Mouse (Mus musculus) gastrocnemius, adult 8-10 months (tissue): ENCODE results near the gene Rgs8. TPM values are rescaled to one million over a fixed set of nuclear protein-coding genes. Genes with fewer than 3 reads are reported as not detected.

Experiments
- DNase-seq, 2 experiments: peaks; one replicate each; pipeline ENCODE4 v3.0.0; 2022; ENCODE audit warnings: low spot score in 2 of 2
- total RNA-seq, 4 experiments: library from RNA; stranded (reverse); gene quantifications; 2 replicates each; pipeline ENCODE4 v1.2.4; 2022

Rgs8 gene
- not detected for total RNA-seq

DNA sequence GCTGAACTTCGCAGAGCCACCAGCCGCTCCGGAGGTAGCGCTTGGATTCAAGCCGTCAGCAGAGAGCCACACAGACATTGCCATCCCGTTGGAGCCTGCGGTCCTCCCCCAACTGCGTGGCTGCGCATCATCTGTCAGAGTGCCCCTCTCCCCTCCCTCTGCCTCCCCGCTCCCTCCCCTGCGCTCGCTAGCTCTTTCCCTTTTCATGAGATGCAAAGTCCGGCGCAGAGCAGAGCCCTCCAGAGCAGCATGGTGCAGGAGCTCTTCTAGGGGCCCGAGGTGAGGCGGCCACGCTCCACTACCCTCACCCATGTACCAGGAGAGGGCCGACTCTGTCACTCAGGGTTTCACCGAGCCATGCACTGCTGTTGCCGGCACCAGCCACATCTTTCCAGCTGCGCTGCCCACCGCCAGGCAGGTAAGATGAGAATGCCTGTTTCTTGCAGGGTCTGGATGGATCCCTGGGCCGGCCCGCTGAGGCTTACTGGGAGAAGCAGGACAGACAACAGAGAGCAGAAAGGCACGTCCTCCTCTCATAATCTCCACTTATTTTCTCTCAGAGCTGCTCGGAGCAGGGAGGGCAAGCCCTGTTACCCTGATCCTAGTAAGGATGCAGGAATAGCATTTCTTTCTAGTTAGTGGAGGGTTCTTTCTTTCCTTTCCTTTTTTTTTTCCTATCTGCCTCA is at the start of gene Rgs8:
Rgs8 (plus strand) TSS at position 88 of the 686 bp plus-strand sequence.
- no peak for DNase-seq

- no peak for DNase-seq
Observed at GRCm38 (mm10) chr1:153617340-153617830, 35.4 kb upstream of the Rgs8 start.

GRCm38 (mm10) chr1:153623036-153623435 is 29.8 kb upstream of the Rgs8 start:
- DNase-seq = no peak

DNA sequence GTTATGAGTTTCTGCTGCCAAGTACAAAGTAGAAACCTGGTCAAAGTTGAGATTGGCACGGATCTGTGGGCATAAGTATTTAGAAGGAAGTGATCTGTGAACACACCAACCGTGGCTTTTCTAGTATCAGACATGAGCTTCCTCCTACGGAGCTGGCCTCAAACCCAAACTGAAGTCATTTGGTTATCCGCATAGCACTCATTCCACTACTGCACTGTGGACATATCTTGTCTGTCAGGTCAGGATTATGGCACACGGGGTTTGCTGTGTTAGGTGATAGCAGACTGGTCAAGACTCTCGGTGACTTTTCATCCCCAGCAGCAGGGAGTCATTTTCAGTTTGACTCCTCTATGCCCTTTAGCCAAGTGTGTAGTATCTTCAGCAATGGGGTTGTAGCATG is 20.1 kb upstream of the Rgs8 start:
- DNase-seq = no peak

DNA sequence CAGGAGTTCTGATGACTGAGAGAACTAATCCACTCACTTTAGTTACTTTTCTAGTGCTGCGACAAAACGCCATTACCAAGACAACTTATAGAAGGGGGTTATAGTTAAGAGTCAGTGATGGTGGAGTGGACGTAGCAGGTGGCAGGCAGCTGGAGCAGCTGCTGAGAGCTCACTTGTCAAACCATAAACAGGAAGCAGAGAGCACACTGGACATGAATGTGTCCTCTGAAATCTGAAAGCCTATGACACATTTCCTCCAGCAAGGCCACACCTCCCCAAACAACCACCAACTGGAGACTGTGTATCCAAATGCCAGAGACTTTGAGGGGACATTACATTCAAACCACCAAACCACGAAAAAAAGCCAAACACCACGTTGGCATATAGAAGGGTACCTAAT is 17.8 kb upstream of the Rgs8 start:
- no peak for DNase-seq

DNA sequence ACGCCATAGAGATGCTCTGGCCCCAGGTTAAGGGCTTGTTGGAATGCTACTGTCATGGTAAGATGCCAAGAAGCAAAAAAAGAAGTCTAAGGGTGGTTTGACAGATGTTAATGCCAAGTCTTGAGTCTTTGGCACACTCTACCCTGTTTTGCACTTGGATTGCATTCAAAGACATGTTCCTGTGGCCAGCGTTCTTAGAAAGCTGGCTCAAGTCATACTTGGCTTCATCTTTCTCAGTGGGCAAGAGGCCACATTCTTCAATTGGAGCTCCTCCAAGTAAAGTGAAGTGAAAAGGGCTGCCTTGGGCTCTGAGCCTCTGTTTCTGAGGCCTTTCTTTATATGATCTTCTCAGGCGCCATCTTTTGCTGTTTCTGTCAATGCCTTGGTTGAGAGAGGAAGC is 17.3 kb upstream of the Rgs8 start:
- DNase-seq = peak in 1 of 2 experiments; percentile 39

GRCm38 (mm10) chr1:153636821-153637220 is 16.0 kb upstream of the Rgs8 start:
- DNase-seq = no peak

GRCm38 (mm10) chr1:153641492-153641939 is 11.3 kb upstream of the Rgs8 start:
- peak in 1 of 2 experiments; percentile 10 for DNase-seq

- peak; percentile 18 to 60 for DNase-seq
Observed at GRCm38 (mm10) chr1:153641940-153642501, 10.8 kb upstream of the Rgs8 start.

- no peak for DNase-seq
Observed at GRCm38 (mm10) chr1:153653674-153654073, 849 bp downstream of the Rgs8 start.

DNA sequence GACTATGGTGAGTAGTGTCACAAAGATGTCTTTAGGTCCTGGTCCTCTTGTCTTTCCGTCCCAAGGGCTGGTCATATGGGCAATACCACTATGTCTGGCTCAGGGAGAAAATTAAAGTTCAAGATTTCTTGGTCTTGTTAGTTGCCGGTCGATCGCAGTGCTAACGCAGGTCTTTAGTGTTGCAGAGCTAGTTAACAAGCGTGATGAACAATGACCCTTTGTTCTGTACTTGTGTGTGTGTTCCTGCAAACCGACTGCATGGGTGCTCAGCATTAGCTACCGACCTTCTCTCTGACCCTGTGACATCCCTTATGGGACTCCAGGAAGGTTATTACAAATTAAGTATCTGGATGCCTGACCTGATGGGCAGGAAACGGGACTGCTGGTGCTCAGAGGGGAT is 6.8 kb downstream of the Rgs8 start:
- no peak for DNase-seq

GRCm38 (mm10) chr1:153660982-153661688 is 8.3 kb downstream of the Rgs8 start:
- no peak for DNase-seq

GRCm38 (mm10) chr1:153661689-153662002 is 8.8 kb downstream of the Rgs8 start:
- DNase-seq = no peak

GRCm38 (mm10) chr1:153662362-153662761 is 9.5 kb downstream of the Rgs8 start:
- DNase-seq = no peak

DNA sequence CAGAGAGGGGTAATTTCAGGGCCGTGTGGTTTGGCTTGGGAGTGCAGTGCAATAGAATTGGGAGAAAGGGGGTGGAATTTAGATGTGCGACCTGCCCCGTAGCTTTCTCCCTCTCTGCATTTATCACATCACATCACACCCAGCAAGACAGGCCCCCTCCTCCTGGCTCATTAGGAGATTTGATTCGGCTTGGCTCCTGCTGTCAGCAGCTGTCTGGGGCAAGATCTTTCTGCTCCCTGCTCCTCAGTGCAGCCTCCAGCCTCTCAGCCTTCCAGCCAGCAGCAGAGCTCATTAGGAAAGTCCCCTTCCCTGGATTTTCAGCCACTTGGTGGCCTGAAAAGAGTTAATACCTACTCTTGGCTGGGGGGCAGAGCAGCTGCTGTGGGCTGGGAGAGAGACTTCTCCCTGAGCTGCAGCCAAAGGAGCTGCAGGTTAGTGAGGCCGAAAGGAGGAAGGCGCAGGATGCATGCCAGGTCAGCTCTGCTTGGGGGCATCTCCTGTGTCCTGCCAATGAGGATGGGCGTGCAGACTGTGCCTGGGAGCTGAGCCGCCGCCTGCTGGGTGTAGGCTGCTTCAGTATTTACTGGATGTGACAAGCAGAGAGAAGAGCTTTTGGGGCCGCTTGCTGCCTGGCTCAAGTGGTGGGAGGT is 12.4 kb downstream of the Rgs8 start:
- DNase-seq = no peak

- no peak for DNase-seq
Observed at GRCm38 (mm10) chr1:153666236-153666635, 13.4 kb downstream of the Rgs8 start.

- DNase-seq = no peak
Observed at GRCm38 (mm10) chr1:153667244-153667727, 14.5 kb downstream of the Rgs8 start.

DNA sequence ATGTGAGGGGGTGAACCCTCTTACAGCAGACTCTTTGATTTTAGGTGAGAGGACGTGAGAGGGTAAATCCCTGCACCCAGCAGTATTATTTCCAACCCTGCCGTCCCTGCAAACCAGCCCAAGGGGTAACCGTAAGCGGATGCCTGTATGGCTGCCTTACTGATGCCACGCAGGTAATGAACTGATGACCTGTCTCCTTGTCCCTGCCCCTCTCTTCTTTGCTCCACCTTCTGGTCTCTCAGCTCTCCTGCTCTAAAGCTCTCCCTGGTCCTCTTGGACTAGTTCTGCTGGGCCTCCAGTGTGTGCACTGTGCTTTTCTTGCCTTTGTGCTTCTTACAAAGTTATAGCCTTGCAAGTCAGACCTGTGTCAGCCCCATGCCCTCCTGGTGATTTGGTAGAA is 15.0 kb downstream of the Rgs8 start:
- no peak for DNase-seq

DNA sequence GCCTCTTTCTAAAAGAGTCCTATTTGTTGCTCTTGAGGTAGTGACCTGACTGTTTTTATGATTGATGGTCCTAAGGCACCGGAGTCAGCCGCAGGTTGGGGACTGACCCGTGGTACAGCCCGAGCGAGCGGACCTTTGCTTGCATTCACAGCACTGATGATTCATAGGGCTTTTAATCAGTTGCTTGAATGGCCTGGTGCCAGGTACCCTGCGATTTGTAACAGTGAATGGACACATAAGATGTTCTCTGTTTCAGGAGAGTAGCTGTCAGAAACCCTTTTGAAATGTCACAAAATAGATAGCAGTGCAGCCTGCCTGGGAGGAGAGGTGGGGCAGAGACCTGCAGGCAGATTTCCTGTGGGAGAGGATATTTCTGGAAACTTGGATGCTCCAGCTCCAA is 16.3 kb downstream of the Rgs8 start:
- no peak for DNase-seq

- no peak for DNase-seq
Observed at GRCm38 (mm10) chr1:153669728-153670127, 16.9 kb downstream of the Rgs8 start.

- DNase-seq = no peak
Observed at GRCm38 (mm10) chr1:153671352-153671751, 18.5 kb downstream of the Rgs8 start.

GRCm38 (mm10) chr1:153672698-153673097 is 19.9 kb downstream of the Rgs8 start:
- DNase-seq = no peak
